Mouse (Mus musculus) C2C12 (cell line): ENCODE measurements at regions not wholly inside any gene's neighbourhood (a gene's known extent, or its start where the extent isn't known, plus 50 kb on each side); places are given as distances from the start of the nearest gene placed in this dataset.

Experiments used
- CTCF ChIP-seq: IDR thresholded peaks from one replicate; pipeline ENCODE4 v1.5.1; 2011; ENCODE audit not compliant: control insufficient read depth, insufficient read depth, insufficient read length
- FOSL1 ChIP-seq: IDR thresholded peaks from one replicate; pipeline ENCODE4 v1.8.0; 2011; ENCODE audit warnings: mild to moderate bottlenecking, low read length; ENCODE audit not compliant: poor library complexity, insufficient read depth, severe bottlenecking
- MAX ChIP-seq: IDR thresholded peaks from one replicate; pipeline ENCODE4 v1.6.1; 2011; ENCODE audit warnings: mild to moderate bottlenecking, control low read depth
- MYOD1 ChIP-seq: IDR thresholded peaks from one replicate; pipeline ENCODE4 v1.6.1; 2011; ENCODE audit warnings: low read depth; ENCODE audit not compliant: control insufficient read depth, insufficient read length
- MYOG ChIP-seq: IDR thresholded peaks from one replicate; pipeline ENCODE4 v1.6.1; 2011; ENCODE audit not compliant: control insufficient read depth, insufficient read length; ENCODE audit errors: extremely low read depth
- USF1 ChIP-seq: IDR thresholded peaks from one replicate; pipeline ENCODE4 v1.6.1; 2011; ENCODE audit warnings: low read depth, mild to moderate bottlenecking, control low read depth, moderate library complexity

DNA sequence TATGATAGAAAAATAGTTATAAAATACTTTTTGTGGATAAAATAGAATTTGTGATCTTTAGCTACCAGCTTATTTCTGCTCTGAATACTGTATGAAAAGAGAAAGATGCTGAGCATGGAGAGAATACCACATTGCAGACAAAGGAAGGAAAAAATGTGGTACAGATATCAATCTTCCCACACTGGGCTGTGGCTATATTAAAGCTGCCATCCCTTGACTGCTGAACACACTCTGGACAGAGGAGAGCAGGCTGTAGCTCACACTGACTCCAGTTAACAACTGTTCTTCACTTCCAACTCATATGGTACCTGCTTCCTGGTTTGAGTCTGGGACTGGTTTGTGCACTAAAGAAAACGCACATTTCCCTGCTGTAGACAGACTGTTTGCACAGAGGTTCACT is 76.7 kb upstream of the Try4 start:
- TF ChIP-seq FOSL1 = no peak
- TF ChIP-seq CTCF = no peak
- no peak for TF ChIP-seq USF1
- TF ChIP-seq MYOD1 = no peak
- no peak for TF ChIP-seq MYOG
- no peak for TF ChIP-seq MAX
